Mouse (Mus musculus): ENCODE results near the gene Dytn. TPM values are rescaled to one million over a fixed set of nuclear protein-coding genes. Genes with fewer than 3 reads are reported as not detected.

Dytn gene
- polyA plus RNA-seq, 1 experiment from 2014 or later = not detected

DNA sequence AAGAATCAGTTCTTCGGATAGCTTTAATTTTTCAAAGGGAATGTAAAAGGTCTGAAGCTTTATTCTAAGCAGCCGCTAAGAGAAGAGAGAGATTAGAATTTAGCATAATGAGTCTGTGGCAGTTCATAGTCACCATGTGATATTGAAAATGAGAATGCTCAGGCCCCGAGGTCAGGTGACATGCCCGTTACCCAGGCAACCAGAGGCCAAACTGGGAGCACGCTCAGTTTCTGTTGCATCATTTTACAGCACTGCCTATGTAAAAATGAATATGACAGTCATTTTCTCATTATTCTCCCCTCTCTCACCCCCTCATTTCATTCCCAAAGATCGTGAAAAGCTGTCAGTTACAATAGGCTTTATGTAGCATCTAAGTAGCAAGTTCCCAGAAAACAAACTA lies 113.3 kb downstream of the Dytn start:
- peak; percentile 75 for DNase-seq (ENCODE audit: low spot score)
- peak; percentile 75 for ATAC-seq (replicated peaks; ENCODE audit: low FRiP score)
- WGBS = 23% methylated on average over 6 of the region's 6 CpGs

More for the DNA sequence above, 113.3 kb downstream of the Dytn start:
- H3K9ac ChIP-seq (ENCODE audit: low read length) = no peak overlapping the region
- H3K27ac ChIP-seq (ENCODE audit: low read depth, low read length) = peak overlapping the region; percentile 19; the same call in 1 of the 2 replicates
- no peaks in the 10 kb centered on the region for H3K9me3 ChIP-seq (ENCODE audit: control insufficient read depth, low read length)
- H3K36me3 ChIP-seq (ENCODE audit: control insufficient read depth, insufficient read depth, low read length) = no peaks in the 10 kb centered on the region
- H3K4me1 ChIP-seq (replicated peaks; ENCODE audit: control insufficient read depth, insufficient read depth, low read length) = peaks cover 14% of the 10 kb centered on the region
- no peak overlapping the region for H3K4me3 ChIP-seq (ENCODE audit: low read depth, low read length)
- no peaks in the 10 kb centered on the region for H3K27me3 ChIP-seq (ENCODE audit: control insufficient read depth, insufficient read depth, low read length)
- H3K4me2 ChIP-seq (ENCODE audit: low read depth, low read length, severe bottlenecking) = no peak overlapping the region

Other genes starting within 250 kb of the Dytn start
- 8.9 and 11.1 TPM in 2 replicates for gene Adam23, start 241.0 kb downstream of the Dytn start, polyA plus RNA-seq (2014; fragmentation: Nextera tagmentation; extraction: Ambion mirVana)
- not detected in 2 replicates for gene Gm39653, start 71.0 kb downstream of the Dytn start, polyA plus RNA-seq (2014; fragmentation: Nextera tagmentation; extraction: Ambion mirVana)
- gene Mdh1b, start 43.4 kb upstream of the Dytn start, polyA plus RNA-seq (2014; fragmentation: Nextera tagmentation; extraction: Ambion mirVana) = 0.25 TPM in 1 of 2 replicates, not detected in the other
- 69.0 and 74.6 TPM in 2 replicates for gene Fastkd2, start 43.7 kb upstream of the Dytn start, polyA plus RNA-seq (2014; fragmentation: Nextera tagmentation; extraction: Ambion mirVana)
- gene 4933402D24Rik, start 82.3 kb upstream of the Dytn start, polyA plus RNA-seq (2014; fragmentation: Nextera tagmentation; extraction: Ambion mirVana) = 0.20 and 0.41 TPM in 2 replicates

Data from forebrain, embryonic 11.5 days (tissue).